Mouse (Mus musculus) regulatory T cell (primary cell): Measurements from ENCODE around the gene Gna15.

Experiments
- in situ Hi-C: fragments of 300-600 bp; cut with MboI, MseI; formaldehyde crosslinking; loops from one replicate; pipeline ENCODE4 v1.15.1; 2025; ENCODE audit warnings: high pct_unique_total_duplicates

The Gna15 gene

GRCm38 (mm10) chr10:81523570-81523969 lies 455 bp downstream of the Gna15 start:
- in situ Hi-C loops = no loop called here

GRCm38 (mm10) chr10:81523142-81523541 lies 883 bp downstream of the Gna15 start:
- in situ Hi-C loops = no loop called here

GRCm38 (mm10) chr10:81519978-81520365 lies 4.1 kb downstream of the Gna15 start:
- in situ Hi-C loops = no loop called here

- in situ Hi-C loops = no loop called here
These were observed 4.6 kb downstream of the Gna15 start for GRCm38 (mm10) chr10:81519227-81519977.

GRCm38 (mm10) chr10:81518546-81518945 lies 5.5 kb downstream of the Gna15 start:
- in situ Hi-C loops = no loop called here

GRCm38 (mm10) chr10:81517227-81517626 lies 6.8 kb downstream of the Gna15 start:
- in situ Hi-C loops = no loop called here

GRCm38 (mm10) chr10:81513798-81514197 lies 10.2 kb downstream of the Gna15 start:
- in situ Hi-C loops = no loop called here

GRCm38 (mm10) chr10:81510246-81510810 lies 13.7 kb downstream of the Gna15 start:
- in situ Hi-C loops = no loop called here

GRCm38 (mm10) chr10:81507691-81508489 lies 16.1 kb downstream of the Gna15 start:
- in situ Hi-C loops = no loop called here

GRCm38 (mm10) chr10:81507095-81507494 lies 16.9 kb downstream of the Gna15 start:
- in situ Hi-C loops = no loop called here

- in situ Hi-C loops = no loop called here
These were observed 18.9 kb downstream of the Gna15 start for GRCm38 (mm10) chr10:81505016-81505664.

GRCm38 (mm10) chr10:81502658-81503057 lies 21.4 kb downstream of the Gna15 start:
- in situ Hi-C loops = no loop called here

GRCm38 (mm10) chr10:81501863-81502262 lies 22.2 kb downstream of the Gna15 start:
- in situ Hi-C loops = no loop called here

GRCm38 (mm10) chr10:81500032-81500431 lies 24.0 kb downstream of the Gna15 start, which contains the start of gene S1pr4:
Gene S1pr4 (minus strand): TSS chr10:81500132.
- in situ Hi-C loops = no loop called here

- in situ Hi-C loops = loop anchor here (5.0 kb wide), 1 partner anchor 33 kb away; no protein-coding TSS in a partner anchor
These were observed 24.6 kb downstream of the Gna15 start for GRCm38 (mm10) chr10:81499250-81499901.

- in situ Hi-C loops = loop anchor here (5.0 kb wide), 1 partner anchor 34 kb away; no protein-coding TSS in a partner anchor
These were observed 25.4 kb downstream of the Gna15 start for GRCm38 (mm10) chr10:81498316-81499249.

GRCm38 (mm10) chr10:81497401-81498270 lies 26.4 kb downstream of the Gna15 start:
- in situ Hi-C loops = loop anchor here (5.0 kb wide), 1 partner anchor 35 kb away; no protein-coding TSS in a partner anchor

- in situ Hi-C loops = loop anchor here (5.0 kb wide), 1 partner anchor 35 kb away; no protein-coding TSS in a partner anchor
These were observed 27.1 kb downstream of the Gna15 start for GRCm38 (mm10) chr10:81496969-81497368.
